Mouse (Mus musculus) neural tube, embryonic 13.5 days (tissue): ENCODE data around the gene Trhde. TPM values are rescaled to one million over a fixed set of nuclear protein-coding genes. Genes with fewer than 3 reads are reported as not detected.

Experiments used
- ATAC-seq: fragments of 200-750 bp; cut with Nextera tagmentation; 2 replicates; pipeline ENCODE4 v1.8.0; 2017; ENCODE audit warnings: low read depth, mild to moderate bottlenecking, moderate TSS enrichment, moderate library complexity
- H3K27ac ChIP-seq: fragments of 300-500 bp; sonication (generic); replicated peaks from 2 replicates; pipeline ENCODE4 v1.5.1; 2015; ENCODE audit warnings: moderate library complexity, mild to moderate bottlenecking, inconsistent platforms
- H3K27me3 ChIP-seq: fragments of 300-500 bp; sonication (generic); 2 replicates; pipeline ENCODE4 v1.6.1; 2015; ENCODE audit warnings: mild to moderate bottlenecking, inconsistent platforms
- H3K36me3 ChIP-seq: fragments of 300-500 bp; sonication (generic); 2 replicates; pipeline ENCODE4 v1.6.1; 2015; ENCODE audit warnings: mild to moderate bottlenecking, inconsistent platforms
- H3K4me1 ChIP-seq: fragments of 300-500 bp; sonication (generic); replicated peaks from 2 replicates; pipeline ENCODE4 v1.6.1; 2015; ENCODE audit warnings: inconsistent platforms
- H3K4me2 ChIP-seq: fragments of 300-500 bp; sonication (generic); 2 replicates; pipeline ENCODE4 v1.6.1; 2015; ENCODE audit warnings: inconsistent platforms, mild to moderate bottlenecking, moderate library complexity
- H3K4me3 ChIP-seq: fragments of 300-500 bp; sonication (generic); 2 replicates; pipeline ENCODE4 v1.5.1; 2015; ENCODE audit warnings: mild to moderate bottlenecking, inconsistent platforms
- H3K9ac ChIP-seq: fragments of 300-500 bp; sonication (generic); 2 replicates; pipeline ENCODE4 v1.6.1; 2015; ENCODE audit warnings: moderate library complexity, mild to moderate bottlenecking, inconsistent platforms
- H3K9me3 ChIP-seq: fragments of 300-500 bp; sonication (generic); 2 replicates; pipeline ENCODE4 v1.6.1; 2016; ENCODE audit warnings: inconsistent platforms
- WGBS: fragments of 180-500 bp; shearing (Covaris S2); methylation state at CpG from one replicate; pipeline ENCODE4 v1.1.7; 2015; 5-methylcytosine and 5-hydroxymethylcytosine counted together
- polyA plus RNA-seq: library from polyadenylated mRNA; unstranded; fragments of >200 nt; fragmentation: Nextera tagmentation; extraction: Ambion mirVana; gene quantifications from 2 replicates; pipeline ENCODE4 v1.2.1, GENCODE M21; 2015

The Trhde gene
- polyA plus RNA-seq: 4.4 and 4.5 TPM in 2 replicates

- H3K4me2 ChIP-seq: peak within 1 kb of the TSS; percentile 91
These were observed at the start of gene Trhde for GRCm38 (mm10) chr10:114802161-114802651. Gene Trhde (minus strand): TSS chr10:114802307.

DNA sequence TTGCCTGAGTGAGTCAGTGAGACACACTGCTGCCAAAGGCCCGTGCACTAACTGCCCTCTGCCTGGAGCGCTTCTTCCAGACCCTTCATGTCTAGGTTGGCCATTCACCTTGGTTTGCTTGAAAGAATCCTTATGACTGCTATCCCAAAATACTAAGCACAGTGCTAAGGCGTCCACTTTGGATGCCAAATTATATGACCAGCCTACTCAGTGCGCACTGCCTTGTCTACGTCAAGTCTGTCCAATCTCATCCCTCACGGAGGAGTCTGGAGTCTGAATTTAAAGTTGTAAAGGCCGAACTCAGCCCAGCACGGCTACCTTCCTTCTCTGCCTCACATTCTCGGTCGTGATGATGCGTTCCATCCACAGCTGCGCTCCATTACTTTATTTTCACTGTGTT lies 39.9 kb upstream of the Trhde start:
- Histone ChIP-seq H3K4me2 (no peak overlapping the region), H3K36me3 (no peaks in the 10 kb centered on the region), H3K9me3 (no peaks in the 10 kb centered on the region), H3K9ac (no peak overlapping the region), H3K27ac (no peak overlapping the region), H3K4me1 (no peaks in the 10 kb centered on the region), H3K4me3 (no peak overlapping the region), H3K27me3 (no peaks in the 10 kb centered on the region)
- ATAC-seq: no peak
- 94% methylated on average over 12 of the region's 12 CpGs for WGBS

More at GRCm38 (mm10) chr10:114802161-114802651, at the start of gene Trhde:
- Histone ChIP-seq H3K4me3 (peak within 1 kb of the TSS; percentile 70), H3K4me1 (peaks cover 23% of the 10 kb centered on the region), H3K36me3 (no peaks in the 10 kb centered on the region), H3K27ac (peak within 1 kb of the TSS; percentile 65), H3K9me3 (no peaks in the 10 kb centered on the region), H3K9ac (peak within 1 kb of the TSS; percentile 75), H3K27me3 (peaks cover 63% of the 10 kb centered on the region)
- peak; percentile 44 for ATAC-seq
- WGBS: 1% methylated on average over 30 of the region's 30 CpGs

DNA sequence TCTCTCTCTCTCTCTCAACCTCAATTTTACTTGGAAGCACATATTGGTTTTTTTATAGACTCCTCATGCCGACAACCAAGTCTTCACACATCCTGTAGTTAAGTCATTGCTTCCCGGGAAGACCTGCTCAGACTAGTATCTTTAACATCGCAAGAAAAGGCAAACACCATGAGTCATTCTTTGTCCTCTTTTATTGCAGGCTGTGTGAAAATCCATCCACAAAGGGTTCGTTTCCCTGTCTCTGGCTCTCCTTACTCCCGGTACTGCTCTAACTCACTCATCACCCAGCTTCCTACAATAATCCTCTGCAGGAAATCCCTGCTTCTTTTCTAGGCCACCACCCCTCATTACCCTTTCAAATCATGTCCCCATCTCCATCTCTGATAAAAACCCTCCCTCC lies 39.3 kb upstream of the Trhde start:
- H3K36me3 ChIP-seq: no peaks in the 10 kb centered on the region
- WGBS: 49% methylated on average over 5 of the region's 5 CpGs
- H3K9ac ChIP-seq: no peak overlapping the region
- H3K4me3 ChIP-seq: no peak overlapping the region
- no peak overlapping the region for H3K27ac ChIP-seq
- no peaks in the 10 kb centered on the region for H3K9me3 ChIP-seq
- H3K4me1 ChIP-seq: no peaks in the 10 kb centered on the region
- no peaks in the 10 kb centered on the region for H3K27me3 ChIP-seq
- ATAC-seq: no peak
- H3K4me2 ChIP-seq: no peak overlapping the region

DNA sequence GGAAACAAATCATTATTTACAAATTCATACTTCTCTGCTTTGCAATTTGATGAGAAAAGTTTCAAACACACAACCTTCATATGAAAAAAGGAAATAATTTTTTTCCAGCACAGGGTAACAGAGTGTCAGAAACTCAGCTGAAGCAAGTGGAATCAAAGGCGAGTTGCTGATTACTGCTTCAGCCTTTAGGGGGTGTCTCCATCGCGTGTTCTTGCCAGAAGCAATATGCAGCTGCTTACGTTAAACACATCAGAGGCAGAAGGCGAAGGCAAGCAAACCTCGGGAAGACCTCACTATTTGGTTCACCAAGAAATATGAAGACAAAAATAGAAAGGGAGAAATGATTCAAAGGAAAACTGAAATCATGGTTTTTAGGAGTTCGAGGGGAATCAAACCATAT lies 29.2 kb upstream of the Trhde start:
- H3K9ac ChIP-seq: no peak overlapping the region
- no peaks in the 10 kb centered on the region for H3K9me3 ChIP-seq
- 54% methylated on average over 7 of the region's 7 CpGs for WGBS
- no peak overlapping the region for H3K27ac ChIP-seq
- no peaks in the 10 kb centered on the region for H3K36me3 ChIP-seq
- no peak overlapping the region for H3K4me2 ChIP-seq
- ATAC-seq: no peak
- no peaks in the 10 kb centered on the region for H3K4me1 ChIP-seq
- H3K4me3 ChIP-seq: no peak overlapping the region
- H3K27me3 ChIP-seq: no peaks in the 10 kb centered on the region

DNA sequence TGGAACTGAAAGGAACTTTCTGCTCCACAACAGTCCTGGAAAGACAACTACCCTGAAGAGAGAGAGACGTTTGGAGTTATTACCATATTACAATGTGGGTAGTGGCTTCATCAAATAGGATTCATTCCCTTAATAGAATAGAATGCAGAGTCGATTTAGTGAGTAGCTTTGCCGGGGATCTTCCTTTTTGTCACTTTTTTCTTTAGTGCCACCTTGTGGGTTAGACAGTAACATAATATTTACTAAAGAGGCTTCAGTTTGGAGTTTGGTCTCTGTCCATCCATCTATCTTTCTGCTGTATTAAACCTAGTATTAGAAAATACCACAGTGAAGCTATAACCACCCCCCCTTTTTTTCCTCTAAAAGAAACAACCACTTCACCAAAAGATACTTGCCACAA lies 6.7 kb upstream of the Trhde start:
- no peak overlapping the region for H3K4me2 ChIP-seq
- H3K36me3 ChIP-seq: no peaks in the 10 kb centered on the region
- H3K9me3 ChIP-seq: no peaks in the 10 kb centered on the region
- H3K4me1 ChIP-seq: no peaks in the 10 kb centered on the region
- peaks cover 12% of the 10 kb centered on the region for H3K27me3 ChIP-seq
- H3K9ac ChIP-seq: no peak overlapping the region
- ATAC-seq: no peak
- no peak overlapping the region for H3K27ac ChIP-seq
- no peak overlapping the region for H3K4me3 ChIP-seq
- 52% methylated on average over 3 of the region's 3 CpGs for WGBS

DNA sequence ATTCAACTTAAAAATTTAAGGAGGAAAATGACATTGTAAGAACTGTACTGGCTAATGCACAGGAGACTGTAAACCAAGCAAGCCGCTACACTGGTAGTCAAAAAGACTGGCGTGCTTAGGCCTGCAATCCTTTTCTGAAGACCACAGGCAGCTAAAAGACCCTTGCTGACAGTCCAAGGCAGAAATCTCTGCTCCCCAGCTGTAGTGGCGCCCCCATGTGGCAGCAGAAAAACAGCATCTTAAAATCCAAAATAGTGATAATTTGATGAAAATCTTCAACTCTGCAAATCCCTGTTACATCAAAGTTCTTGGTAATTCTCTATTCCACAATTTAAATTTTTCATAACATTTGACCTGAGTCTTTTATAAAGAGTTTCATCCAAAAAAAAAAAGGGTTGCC lies 3.8 kb upstream of the Trhde start:
- no peak overlapping the region for H3K4me3 ChIP-seq
- H3K36me3 ChIP-seq: no peaks in the 10 kb centered on the region
- H3K27me3 ChIP-seq: peaks cover 37% of the 10 kb centered on the region
- no peak for ATAC-seq
- H3K4me2 ChIP-seq: no peak overlapping the region
- H3K9ac ChIP-seq: no peak overlapping the region
- WGBS: 33% methylated on average over 3 of the region's 3 CpGs
- H3K27ac ChIP-seq: no peak overlapping the region
- H3K9me3 ChIP-seq: no peaks in the 10 kb centered on the region
- peaks cover 15% of the 10 kb centered on the region for H3K4me1 ChIP-seq

- Histone ChIP-seq H3K4me3 (peak overlapping the region; percentile 70), H3K27ac (peak overlapping the region; percentile 65), H3K9ac (peak overlapping the region; percentile 75), H3K27me3 (peaks cover 63% of the 10 kb centered on the region), H3K4me2 (peak overlapping the region; percentile 91), H3K4me1 (peaks cover 23% of the 10 kb centered on the region), H3K9me3 (no peaks in the 10 kb centered on the region), H3K36me3 (no peaks in the 10 kb centered on the region)
- peak; percentile 87 for ATAC-seq
- under 1% methylated on average over 64 of the region's 66 CpGs for WGBS
These were observed 498 bp downstream of the Trhde start for GRCm38 (mm10) chr10:114801457-114802160.

DNA sequence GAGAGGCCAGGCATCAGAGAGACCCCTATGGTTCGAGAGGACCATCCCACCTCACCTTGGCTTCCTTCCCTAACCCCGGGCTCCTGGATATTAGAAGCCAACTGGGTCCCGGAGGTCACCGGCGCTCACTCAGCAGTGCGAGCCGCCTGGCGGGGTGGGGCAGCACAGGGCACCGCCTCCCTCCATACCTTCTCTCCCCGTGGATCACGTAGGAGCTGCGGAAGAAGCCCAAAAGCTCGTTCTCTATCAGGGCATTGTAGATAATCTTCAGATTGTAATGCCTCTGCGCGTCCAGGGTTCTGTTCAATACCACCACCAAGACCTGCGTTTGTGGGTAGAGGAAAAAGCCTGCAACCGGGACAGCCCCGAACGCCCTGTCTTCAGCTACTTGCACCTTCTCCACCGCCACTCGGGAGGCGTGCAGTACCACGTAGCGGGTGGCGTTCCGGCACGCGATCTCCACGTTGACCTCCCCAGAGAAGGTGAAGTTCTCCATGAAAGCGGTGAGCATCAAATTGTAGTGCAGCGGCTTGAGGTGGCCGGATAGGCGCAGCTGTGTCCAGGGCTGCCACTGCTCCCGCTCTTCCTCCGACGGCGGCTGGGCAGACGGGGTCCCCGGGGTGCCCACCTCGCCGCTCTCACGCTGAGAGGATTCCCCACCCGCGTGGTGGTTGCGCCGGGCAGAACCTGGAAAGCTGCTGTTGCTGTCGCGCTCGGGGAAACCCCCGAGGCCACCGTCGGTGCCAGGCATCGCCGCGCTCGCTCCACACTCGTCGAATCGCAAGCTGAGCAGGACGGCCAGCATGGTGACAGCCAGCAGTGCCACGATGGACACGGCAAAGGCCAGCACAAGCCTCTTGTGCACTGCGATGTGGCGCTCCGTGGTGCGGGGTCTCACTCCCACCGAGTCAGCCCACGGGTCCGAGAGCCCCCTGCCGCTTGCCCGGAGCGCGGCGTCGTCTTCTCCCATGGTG lies 1.5 kb downstream of the Trhde start:
- H3K9me3 ChIP-seq: no peaks in the 10 kb centered on the region
- peaks cover 23% of the 10 kb centered on the region for H3K4me1 ChIP-seq
- H3K4me2 ChIP-seq: peak overlapping the region; percentile 91
- H3K27me3 ChIP-seq: peaks cover 63% of the 10 kb centered on the region
- H3K4me3 ChIP-seq: peak overlapping the region; percentile 70
- WGBS: 8% methylated on average over 75 of the region's 75 CpGs
- ATAC-seq: peak; percentile 63
- peak overlapping the region; percentile 75 for H3K9ac ChIP-seq
- no peaks in the 10 kb centered on the region for H3K36me3 ChIP-seq
- 0 out of 2 replicates have a peak overlapping the region, but pooled peaks have one; percentile 1 for H3K27ac ChIP-seq

DNA sequence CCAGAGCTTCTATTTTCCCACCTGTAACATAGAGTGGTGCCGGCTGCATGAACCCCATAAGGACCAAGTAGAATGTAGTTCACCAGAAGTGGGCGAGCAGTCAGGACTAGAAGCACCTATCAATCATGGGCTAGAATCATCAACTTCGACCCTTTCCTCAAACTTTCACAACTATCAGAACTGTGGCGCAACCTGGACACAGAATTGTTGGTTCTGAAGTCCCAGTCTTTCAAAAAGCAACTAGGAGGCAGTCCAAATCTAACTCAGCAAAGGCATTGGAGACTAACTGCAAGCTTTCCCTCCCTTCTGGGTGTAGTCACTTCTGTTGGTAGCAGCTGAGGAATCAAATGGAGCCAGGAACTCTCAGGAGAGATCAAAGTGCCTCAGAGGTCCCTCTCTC lies 2.6 kb downstream of the Trhde start:
- Histone ChIP-seq H3K36me3 (no peaks in the 10 kb centered on the region), H3K27me3 (peaks cover 54% of the 10 kb centered on the region), H3K4me1 (peaks cover 23% of the 10 kb centered on the region), H3K27ac (no peak overlapping the region), H3K9ac (no peak overlapping the region), H3K9me3 (no peaks in the 10 kb centered on the region), H3K4me2 (peak overlapping the region; percentile 91), H3K4me3 (peak overlapping the region; percentile 70)
- ATAC-seq: no peak
- WGBS: 82% methylated on average over 4 of the region's 4 CpGs

DNA sequence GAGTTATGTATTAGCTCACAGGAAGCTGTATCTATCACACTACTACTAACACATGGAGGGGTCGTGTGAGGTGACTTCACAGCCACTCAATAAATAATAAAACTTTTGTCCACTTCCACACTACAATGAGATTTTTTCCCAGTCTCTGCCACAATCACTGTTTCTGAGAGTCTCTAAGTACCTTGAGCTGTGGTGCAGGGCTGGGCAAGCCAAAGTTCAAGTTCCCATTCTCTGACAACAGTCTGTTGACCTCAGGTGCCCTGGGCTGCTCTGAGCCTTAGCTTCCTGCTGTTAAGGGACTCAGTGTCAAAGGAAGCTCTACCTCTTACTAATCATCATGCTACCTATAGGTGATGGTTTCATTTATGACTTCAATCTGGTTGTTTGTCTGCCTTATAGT lies 3.3 kb downstream of the Trhde start:
- Histone ChIP-seq H3K36me3 (no peaks in the 10 kb centered on the region), H3K4me2 (peak overlapping the region; percentile 91), H3K27ac (no peak overlapping the region), H3K9me3 (no peaks in the 10 kb centered on the region), H3K4me3 (peak overlapping the region; percentile 70; the same call in 1 of the 2 replicates), H3K27me3 (peaks cover 51% of the 10 kb centered on the region), H3K9ac (no peak overlapping the region), H3K4me1 (peaks cover 27% of the 10 kb centered on the region)
- WGBS: 62% methylated on average over 1 of the region's 1 CpGs
- ATAC-seq: no peak

GRCm38 (mm10) chr10:114798218-114798617 lies 3.9 kb downstream of the Trhde start:
- Histone ChIP-seq H3K9ac (no peak overlapping the region), H3K27ac (no peak overlapping the region), H3K4me1 (peaks cover 27% of the 10 kb centered on the region), H3K4me2 (peak overlapping the region; percentile 91; the same call in 1 of the 2 replicates), H3K4me3 (no peak overlapping the region), H3K27me3 (peaks cover 47% of the 10 kb centered on the region), H3K36me3 (no peaks in the 10 kb centered on the region), H3K9me3 (no peaks in the 10 kb centered on the region)
- 62% methylated on average over 5 of the region's 5 CpGs for WGBS
- ATAC-seq: no peak

DNA sequence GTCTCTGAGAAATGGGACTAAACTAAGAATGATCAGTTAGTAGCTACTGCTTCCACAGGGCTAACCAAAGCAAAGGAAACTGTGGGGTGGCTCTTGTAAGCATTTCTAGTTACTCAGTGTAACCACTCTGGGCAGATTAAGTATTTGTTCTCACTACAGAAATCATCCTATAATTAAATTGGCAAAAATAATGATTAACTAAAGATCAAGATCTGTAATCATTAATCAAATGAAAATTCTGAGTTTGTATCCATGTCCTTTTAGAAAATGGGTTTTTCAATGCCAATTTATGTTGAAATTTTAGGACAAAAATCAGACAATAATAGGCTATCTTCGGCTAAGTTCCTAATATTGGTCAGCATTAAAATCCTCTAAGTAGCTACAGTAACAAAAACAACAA lies 4.4 kb downstream of the Trhde start:
- ATAC-seq: no peak
- Histone ChIP-seq H3K27ac (no peak overlapping the region), H3K4me2 (0 out of 2 replicates have a peak overlapping the region, but pooled peaks have one; percentile 3), H3K9me3 (no peaks in the 10 kb centered on the region), H3K4me1 (peaks cover 23% of the 10 kb centered on the region), H3K36me3 (no peaks in the 10 kb centered on the region), H3K9ac (no peak overlapping the region), H3K4me3 (no peak overlapping the region), H3K27me3 (peaks cover 41% of the 10 kb centered on the region)
- WGBS: 90% methylated on average over 1 of the region's 1 CpGs
